Mouse (Mus musculus): ENCODE data around the gene Gpr137c. TPM values are rescaled to one million over a fixed set of nuclear protein-coding genes. Genes with fewer than 3 reads are reported as not detected.

Gpr137c gene
- polyA plus RNA-seq, 1 experiment from 2014 or later, result 1.2 TPM

DNA sequence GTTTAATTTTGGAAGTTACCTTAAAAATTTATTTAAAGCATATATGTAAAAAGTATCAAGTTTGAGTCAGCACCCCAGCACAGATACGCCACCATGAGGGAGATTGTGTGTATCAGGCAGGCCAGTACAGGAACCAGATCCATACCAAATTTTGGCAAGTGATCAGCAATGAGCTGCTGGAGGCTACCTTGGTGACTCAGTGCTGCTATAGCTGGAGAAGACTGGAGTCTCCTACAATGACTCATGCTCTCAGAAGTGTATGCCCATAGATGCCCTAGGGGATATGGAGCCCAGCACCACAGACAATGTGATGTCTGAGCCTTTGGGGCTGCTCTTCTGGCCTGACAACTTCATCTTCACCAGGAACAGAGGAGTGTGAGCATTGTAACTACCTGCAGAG is 8.1 kb upstream of the Gpr137c start:
- 93% methylated on average over 1 of the region's 1 CpGs for WGBS

DNA sequence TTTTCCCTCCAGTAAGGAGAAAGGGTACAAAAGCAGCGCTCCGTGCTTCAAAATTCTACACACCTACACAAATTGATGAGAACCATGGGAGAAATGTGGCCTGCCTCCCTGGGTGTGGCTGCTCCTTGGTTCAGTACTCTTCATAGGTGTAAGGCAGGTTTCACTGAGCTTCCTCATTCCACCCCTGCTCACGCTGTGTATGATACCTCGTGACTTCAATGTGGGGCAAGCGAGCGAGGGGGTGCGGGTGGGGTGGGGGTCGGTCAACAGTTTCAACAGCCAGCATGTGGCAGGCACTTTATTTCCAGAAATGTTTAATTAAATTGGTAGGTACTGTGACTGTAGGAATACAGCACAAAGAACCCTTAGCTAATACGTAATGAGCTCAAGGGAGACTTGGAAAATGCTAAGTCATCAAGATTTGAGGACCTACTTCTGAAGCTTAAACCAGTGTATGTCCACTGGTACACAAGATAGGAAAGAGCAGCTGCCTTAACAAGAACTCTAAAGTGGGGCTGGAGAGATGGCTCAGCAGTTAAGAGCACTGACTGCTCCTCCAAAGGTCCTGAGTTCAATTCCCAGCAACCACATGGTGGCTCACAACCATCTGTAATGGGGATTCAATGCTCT is 2.7 kb upstream of the Gpr137c start:
- Histone ChIP-seq H3K9ac (replicated peaks; ENCODE audit: low read length) (no peak overlapping the region), H3K4me3 (ENCODE audit: low read length) (no peak overlapping the region), H3K4me1 (ENCODE audit: insufficient read depth, low read length) (peaks cover 6% of the 10 kb centered on the region; the same call in 1 of the 2 replicates), H3K4me2 (replicated peaks; ENCODE audit: low read depth, low read length) (no peak overlapping the region), H3K36me3 (ENCODE audit: insufficient read depth, low read length) (no peaks in the 10 kb centered on the region), H3K9me3 (ENCODE audit: low read length) (no peaks in the 10 kb centered on the region), H3K27me3 (ENCODE audit: insufficient read depth, low read length) (no peaks in the 10 kb centered on the region), H3K27ac (ENCODE audit: low read length) (no peak overlapping the region)
- 88% methylated on average over 9 of the region's 9 CpGs for WGBS
- no peak for ATAC-seq (ENCODE audit: low FRiP score, low TSS enrichment)

More for the DNA sequence above, 8.1 kb upstream of the Gpr137c start:
- no peak overlapping the region for H3K27ac ChIP-seq (ENCODE audit: low read length)
- no peaks in the 10 kb centered on the region for H3K9me3 ChIP-seq (ENCODE audit: low read length)
- H3K4me2 ChIP-seq (replicated peaks; ENCODE audit: low read depth, low read length), result no peak overlapping the region
- H3K4me1 ChIP-seq (ENCODE audit: insufficient read depth, low read length), result no peaks in the 10 kb centered on the region
- no peak for ATAC-seq (ENCODE audit: low FRiP score, low TSS enrichment)
- no peaks in the 10 kb centered on the region for H3K27me3 ChIP-seq (ENCODE audit: insufficient read depth, low read length)
- H3K36me3 ChIP-seq (ENCODE audit: insufficient read depth, low read length), result no peaks in the 10 kb centered on the region
- H3K9ac ChIP-seq (replicated peaks; ENCODE audit: low read length), result no peak overlapping the region
- H3K4me3 ChIP-seq (ENCODE audit: low read length), result no peak overlapping the region

DNA sequence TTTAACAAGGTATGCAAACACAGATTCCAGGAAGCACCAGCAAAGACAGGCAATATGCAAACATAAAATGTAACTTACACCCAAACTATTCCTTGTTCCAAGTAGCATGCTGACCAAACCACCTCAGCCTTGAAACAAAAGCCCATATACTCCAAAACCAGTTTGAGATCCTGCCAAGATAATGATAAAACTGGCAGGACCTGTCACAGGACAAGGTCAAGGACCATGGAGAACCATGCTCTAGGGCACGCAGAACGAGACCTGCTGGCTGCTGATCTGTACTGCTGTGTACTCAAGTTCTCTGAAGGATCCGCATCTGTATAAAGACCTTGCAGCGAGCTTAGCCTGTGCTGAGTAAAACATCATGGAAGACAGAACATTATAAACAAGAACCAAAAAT is 1.8 kb upstream of the Gpr137c start:
- H3K9ac ChIP-seq (replicated peaks; ENCODE audit: low read length), result no peak overlapping the region
- H3K36me3 ChIP-seq (ENCODE audit: insufficient read depth, low read length), result no peaks in the 10 kb centered on the region
- H3K4me2 ChIP-seq (replicated peaks; ENCODE audit: low read depth, low read length), result no peak overlapping the region
- 80% methylated on average over 4 of the region's 4 CpGs for WGBS
- H3K4me3 ChIP-seq (ENCODE audit: low read length), result no peak overlapping the region
- no peak for ATAC-seq (ENCODE audit: low FRiP score, low TSS enrichment)
- H3K9me3 ChIP-seq (ENCODE audit: low read length), result no peaks in the 10 kb centered on the region
- H3K27me3 ChIP-seq (ENCODE audit: insufficient read depth, low read length), result no peaks in the 10 kb centered on the region
- no peak overlapping the region for H3K27ac ChIP-seq (ENCODE audit: low read length)
- peaks cover 6% of the 10 kb centered on the region; the same call in 1 of the 2 replicates for H3K4me1 ChIP-seq (ENCODE audit: insufficient read depth, low read length)

DNA sequence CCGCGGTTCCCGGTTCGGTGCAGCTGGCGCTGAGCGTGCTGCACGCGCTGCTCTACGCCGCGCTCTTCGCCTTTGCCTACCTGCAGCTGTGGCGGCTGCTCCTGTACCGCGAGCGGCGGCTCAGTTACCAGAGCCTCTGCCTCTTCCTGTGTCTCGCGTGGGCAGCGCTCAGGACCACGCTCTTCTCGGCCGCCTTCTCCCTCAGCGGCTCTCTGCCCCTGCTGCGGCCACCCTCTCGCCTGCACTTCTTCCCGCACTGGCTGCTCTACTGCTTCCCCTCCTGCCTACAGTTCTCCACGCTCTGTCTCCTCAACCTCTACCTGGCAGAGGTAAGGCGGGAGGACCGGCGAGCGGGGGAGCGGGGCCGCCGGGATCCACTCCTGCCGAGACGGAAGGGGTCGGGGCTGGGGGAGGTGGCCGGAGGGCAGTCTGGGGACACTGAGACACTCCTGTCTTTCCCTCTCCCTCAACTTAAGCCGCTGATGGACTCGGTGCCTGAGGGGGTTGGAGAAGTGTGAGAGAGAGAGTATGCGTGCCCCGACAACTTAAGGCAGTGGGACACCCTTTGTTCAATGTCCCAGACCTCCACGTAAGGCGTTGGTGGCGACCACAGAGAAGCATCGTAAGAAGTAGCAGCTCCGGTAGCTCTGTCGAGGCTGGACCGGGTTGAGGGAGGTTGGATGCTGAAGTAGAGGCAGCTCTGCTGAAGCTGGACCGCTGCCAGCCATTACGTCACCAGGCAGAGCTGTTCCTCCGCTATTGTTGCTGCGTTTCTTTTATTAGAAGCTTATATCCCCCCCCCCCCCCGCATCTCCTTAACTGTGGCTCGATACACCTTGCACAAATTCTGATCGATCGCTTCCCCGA is 806 bp downstream of the Gpr137c start, which contains the start of gene Txndc16:
TSS of gene Txndc16 (minus strand) at position 239 of the 867 bp plus-strand sequence.
- peak; percentile 52 for ATAC-seq (ENCODE audit: low FRiP score, low TSS enrichment)
- Histone ChIP-seq H3K4me2 (replicated peaks; ENCODE audit: low read depth, low read length) (peak within 1 kb of the TSS; percentile 100), H3K4me3 (ENCODE audit: low read length) (peak within 1 kb of the TSS; percentile 81), H3K9ac (replicated peaks; ENCODE audit: low read length) (peak within 1 kb of the TSS; percentile 87), H3K4me1 (ENCODE audit: insufficient read depth, low read length) (peaks cover 6% of the 10 kb centered on the region; the same call in 1 of the 2 replicates), H3K27ac (ENCODE audit: low read length) (peak within 1 kb of the TSS; percentile 92), H3K9me3 (ENCODE audit: low read length) (no peaks in the 10 kb centered on the region), H3K36me3 (ENCODE audit: insufficient read depth, low read length) (no peaks in the 10 kb centered on the region), H3K27me3 (ENCODE audit: insufficient read depth, low read length) (no peaks in the 10 kb centered on the region)
- under 1% methylated on average over 59 of the region's 59 CpGs for WGBS

DNA sequence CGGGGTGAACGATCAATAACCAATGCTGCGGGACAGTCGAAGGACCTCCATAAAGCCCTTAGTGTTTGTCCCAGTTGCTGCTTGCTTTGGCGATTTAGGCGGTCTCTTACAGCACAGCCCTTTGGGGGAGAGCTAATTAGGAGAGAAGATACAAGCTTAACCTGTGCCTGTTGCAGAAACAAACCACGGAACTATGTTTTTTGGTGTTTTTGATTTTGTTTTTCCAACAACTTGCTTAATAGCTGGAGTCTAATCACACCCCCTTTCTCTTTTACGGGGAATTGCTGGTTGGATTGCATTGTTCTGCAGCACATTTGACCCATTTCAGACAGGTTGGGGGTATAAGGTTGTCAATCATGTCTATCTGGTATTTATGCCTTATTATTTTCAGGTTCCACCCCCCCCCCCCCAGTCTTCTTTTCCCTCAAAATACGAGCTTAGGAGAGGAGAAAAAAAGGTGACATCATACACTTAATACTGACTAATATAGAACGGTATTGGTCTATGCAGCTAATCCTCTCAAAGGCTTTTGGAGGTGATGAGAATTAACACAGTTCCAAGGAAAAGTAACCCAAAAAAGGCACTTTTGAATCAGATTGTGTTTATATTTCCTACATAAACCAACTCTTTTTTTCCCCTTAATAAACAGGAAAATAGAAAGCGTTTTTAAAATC is 1.6 kb downstream of the Gpr137c start:
- Histone ChIP-seq H3K36me3 (ENCODE audit: insufficient read depth, low read length) (no peaks in the 10 kb centered on the region), H3K9me3 (ENCODE audit: low read length) (no peaks in the 10 kb centered on the region), H3K4me2 (replicated peaks; ENCODE audit: low read depth, low read length) (peak overlapping the region; percentile 100), H3K4me3 (ENCODE audit: low read length) (peak overlapping the region; percentile 81), H3K27ac (ENCODE audit: low read length) (no peak overlapping the region), H3K4me1 (ENCODE audit: insufficient read depth, low read length) (peaks cover 6% of the 10 kb centered on the region; the same call in 1 of the 2 replicates), H3K9ac (replicated peaks; ENCODE audit: low read length) (peak overlapping the region; percentile 87), H3K27me3 (ENCODE audit: insufficient read depth, low read length) (no peaks in the 10 kb centered on the region)
- ATAC-seq (ENCODE audit: low FRiP score, low TSS enrichment), result no peak
- WGBS, result 10% methylated on average over 11 of the region's 11 CpGs

DNA sequence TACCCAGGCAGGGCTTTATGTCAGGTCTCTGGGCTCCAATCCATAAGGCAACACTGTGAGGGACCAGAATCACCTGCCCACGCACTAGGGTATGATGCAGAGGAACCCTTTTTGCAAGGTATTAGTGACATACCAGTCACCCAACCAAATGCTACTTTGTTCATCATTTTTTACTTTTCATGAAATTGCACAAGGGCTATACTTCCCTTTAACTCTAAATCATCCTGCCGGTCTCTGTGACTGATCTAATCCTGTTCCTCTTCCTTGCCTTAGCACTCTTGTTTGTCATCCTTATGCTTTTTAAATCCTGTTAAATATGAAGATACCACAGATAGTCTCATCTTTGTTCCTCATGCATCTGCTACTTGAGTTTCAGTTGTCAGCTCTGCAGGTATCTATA is 19.5 kb downstream of the Gpr137c start:
- 68% methylated on average over 2 of the region's 2 CpGs for WGBS
- Histone ChIP-seq H3K4me1 (ENCODE audit: insufficient read depth, low read length) (no peaks in the 10 kb centered on the region), H3K4me2 (replicated peaks; ENCODE audit: low read depth, low read length) (no peak overlapping the region), H3K36me3 (ENCODE audit: insufficient read depth, low read length) (no peaks in the 10 kb centered on the region), H3K27me3 (ENCODE audit: insufficient read depth, low read length) (no peaks in the 10 kb centered on the region), H3K27ac (ENCODE audit: low read length) (no peak overlapping the region), H3K4me3 (ENCODE audit: low read length) (no peak overlapping the region), H3K9ac (replicated peaks; ENCODE audit: low read length) (no peak overlapping the region), H3K9me3 (ENCODE audit: low read length) (no peaks in the 10 kb centered on the region)
- no peak for ATAC-seq (ENCODE audit: low FRiP score, low TSS enrichment)

DNA sequence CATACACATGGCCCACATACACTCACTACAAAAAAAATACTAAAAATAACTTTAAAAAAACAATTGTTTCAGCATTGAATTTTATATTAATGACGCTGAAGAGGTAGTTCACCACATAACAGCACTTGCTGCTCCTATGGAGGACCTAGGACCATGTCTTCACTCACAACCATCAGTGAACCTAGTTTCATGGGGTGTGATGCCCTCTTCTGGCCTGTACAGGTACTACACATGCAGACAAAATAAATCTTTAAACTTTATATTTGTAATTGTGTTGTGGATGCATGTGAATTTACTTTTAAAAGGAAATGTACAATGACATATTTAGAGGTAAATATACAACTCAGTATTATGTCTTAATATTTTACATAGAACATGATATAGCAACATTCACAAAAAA is 22.1 kb downstream of the Gpr137c start:
- WGBS, result 68% methylated on average over 1 of the region's 1 CpGs
- no peak overlapping the region for H3K27ac ChIP-seq (ENCODE audit: low read length)
- H3K27me3 ChIP-seq (ENCODE audit: insufficient read depth, low read length), result no peaks in the 10 kb centered on the region
- no peak overlapping the region for H3K4me2 ChIP-seq (replicated peaks; ENCODE audit: low read depth, low read length)
- H3K9me3 ChIP-seq (ENCODE audit: low read length), result no peaks in the 10 kb centered on the region
- ATAC-seq (ENCODE audit: low FRiP score, low TSS enrichment), result no peak
- H3K9ac ChIP-seq (replicated peaks; ENCODE audit: low read length), result no peak overlapping the region
- H3K36me3 ChIP-seq (ENCODE audit: insufficient read depth, low read length), result no peaks in the 10 kb centered on the region
- H3K4me1 ChIP-seq (ENCODE audit: insufficient read depth, low read length), result no peaks in the 10 kb centered on the region
- H3K4me3 ChIP-seq (ENCODE audit: low read length), result no peak overlapping the region

DNA sequence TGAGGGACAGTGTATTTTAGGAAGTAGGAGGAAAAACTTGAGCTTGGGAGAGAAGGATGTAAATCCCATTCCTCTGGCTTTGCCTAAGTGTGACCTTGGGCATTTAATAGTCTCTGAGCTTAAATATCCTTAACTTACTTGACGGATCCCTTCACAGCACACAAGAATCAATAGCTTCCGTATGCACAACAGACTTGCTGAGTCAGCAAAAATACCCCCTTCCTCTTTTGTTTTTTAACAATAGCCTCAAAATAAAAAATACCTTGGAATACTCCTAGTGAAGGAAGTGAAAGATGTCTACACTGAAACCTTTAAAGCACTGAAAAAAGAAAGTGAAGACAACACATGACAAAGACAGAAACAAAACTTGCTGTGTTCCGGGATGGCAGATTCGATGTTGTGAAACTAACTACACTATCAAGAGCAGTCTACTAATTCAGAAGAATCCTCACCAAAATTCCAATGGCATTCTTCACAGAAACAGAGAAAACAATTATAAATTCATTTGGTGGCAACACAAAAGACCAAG is 32.1 kb downstream of the Gpr137c start:
- 87% methylated on average over 4 of the region's 4 CpGs for WGBS
- H3K9ac ChIP-seq (replicated peaks; ENCODE audit: low read length), result no peak overlapping the region
- H3K27me3 ChIP-seq (ENCODE audit: insufficient read depth, low read length), result no peaks in the 10 kb centered on the region
- H3K4me1 ChIP-seq (ENCODE audit: insufficient read depth, low read length), result no peaks in the 10 kb centered on the region
- no peak overlapping the region for H3K27ac ChIP-seq (ENCODE audit: low read length)
- no peak overlapping the region for H3K4me2 ChIP-seq (replicated peaks; ENCODE audit: low read depth, low read length)
- no peaks in the 10 kb centered on the region for H3K36me3 ChIP-seq (ENCODE audit: insufficient read depth, low read length)
- no peaks in the 10 kb centered on the region for H3K9me3 ChIP-seq (ENCODE audit: low read length)
- ATAC-seq (ENCODE audit: low FRiP score, low TSS enrichment), result no peak
- no peak overlapping the region for H3K4me3 ChIP-seq (ENCODE audit: low read length)

DNA sequence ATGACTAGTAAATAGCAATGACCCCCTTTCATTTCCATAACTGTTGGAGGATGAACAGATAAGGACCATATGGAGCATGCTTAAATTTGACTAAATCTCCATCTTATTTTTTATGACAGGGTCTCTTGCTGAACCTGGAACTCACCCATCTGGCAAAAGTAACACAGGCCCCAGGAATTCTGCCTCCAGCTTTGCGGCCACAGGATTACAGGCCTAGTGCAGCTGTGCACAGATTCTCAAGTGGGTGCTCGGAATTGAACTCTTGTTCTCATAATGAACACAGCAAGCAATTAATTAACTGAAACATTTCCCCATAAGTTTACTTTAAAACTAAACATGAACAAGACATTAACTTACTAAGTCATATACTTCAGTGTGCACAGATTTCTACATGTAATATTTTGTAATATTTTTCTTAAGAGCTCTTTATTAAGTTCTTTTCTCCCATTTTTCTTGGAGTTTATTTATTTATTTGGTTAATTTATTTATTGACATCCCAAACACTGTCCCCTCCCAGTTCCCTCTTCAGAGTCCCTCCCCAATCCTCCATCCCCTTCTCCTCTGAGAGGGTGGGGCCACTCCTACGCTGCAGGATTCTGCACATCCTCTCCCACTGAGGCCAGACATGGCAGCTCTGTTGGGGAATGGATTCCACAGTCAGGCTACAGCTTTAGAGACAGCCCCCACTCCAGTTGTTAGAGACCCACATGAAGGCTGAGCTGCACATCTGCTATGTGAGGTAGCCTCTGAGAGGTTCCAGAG is 44.5 kb downstream of the Gpr137c start:
- no peak for ATAC-seq (ENCODE audit: low FRiP score, low TSS enrichment)
- 82% methylated on average over 3 of the region's 3 CpGs for WGBS
- Histone ChIP-seq H3K4me1 (ENCODE audit: insufficient read depth, low read length) (no peaks in the 10 kb centered on the region), H3K36me3 (ENCODE audit: insufficient read depth, low read length) (no peaks in the 10 kb centered on the region), H3K9ac (replicated peaks; ENCODE audit: low read length) (no peak overlapping the region), H3K27me3 (ENCODE audit: insufficient read depth, low read length) (no peaks in the 10 kb centered on the region), H3K9me3 (ENCODE audit: low read length) (no peaks in the 10 kb centered on the region), H3K27ac (ENCODE audit: low read length) (no peak overlapping the region), H3K4me2 (replicated peaks; ENCODE audit: low read depth, low read length) (no peak overlapping the region), H3K4me3 (ENCODE audit: low read length) (no peak overlapping the region)
